Mouse (Mus musculus) megakaryocyte, embryonic 14.5 days (primary cell): Measurements from ENCODE around the gene Gm10354. TPM values are rescaled to one million over a fixed set of nuclear protein-coding genes. Genes with fewer than 3 reads are reported as not detected.
"Not testable (repeated sequence)": the region's sequence is repeated elsewhere in the genome, so short reads cannot be mapped to it uniquely, and the experiment has no call there.

ENCODE experiments used
- H3K27me3 ChIP-seq: replicated peaks from 2 replicates; pipeline ENCODE3; 2012; ENCODE audit warnings: inconsistent platforms
- H3K36me3 ChIP-seq: replicated peaks from 2 replicates; pipeline ENCODE3; 2012; ENCODE audit warnings: low read length, inconsistent platforms, mixed read lengths
- H3K4me1 ChIP-seq: 2 replicates; pipeline ENCODE4 v1.6.1; 2012; ENCODE audit warnings: inconsistent platforms
- H3K4me3 ChIP-seq: replicated peaks from 2 replicates; pipeline ENCODE3; 2012; ENCODE audit warnings: moderate library complexity, mild to moderate bottlenecking, inconsistent platforms
- H3K9me3 ChIP-seq: 2 replicates; pipeline ENCODE4 v1.6.1; 2012; ENCODE audit warnings: inconsistent platforms
- polyA plus RNA-seq: library from polyadenylated mRNA; stranded (reverse); fragments of >175 nt; gene quantifications from 2 replicates; pipeline ENCODE4 v1.2.3, GENCODE M21; 2012; ENCODE audit warnings: low replicate concordance; ENCODE audit not compliant: insufficient read depth

Gene Gm10354
- not detected in 2 replicates for polyA plus RNA-seq

- not testable (repeated sequence) for H3K4me3 ChIP-seq, H3K9me3 ChIP-seq, H3K36me3 ChIP-seq, H3K4me1 ChIP-seq, H3K27me3 ChIP-seq
Measured at GRCm38 (mm10) chr5:14978835-14979234, at the start of gene Gm10354. TSS of gene Gm10354 (minus strand) at chr5:14978935.

- not testable (repeated sequence) for H3K36me3 ChIP-seq, H3K9me3 ChIP-seq, H3K4me3 ChIP-seq, H3K4me1 ChIP-seq, H3K27me3 ChIP-seq
Measured at GRCm38 (mm10) chr5:15024316-15024715, 45.6 kb upstream of the Gm10354 start.

- not testable (repeated sequence) for H3K4me1 ChIP-seq, H3K36me3 ChIP-seq, H3K4me3 ChIP-seq, H3K9me3 ChIP-seq, H3K27me3 ChIP-seq
Measured at GRCm38 (mm10) chr5:15020067-15020466, 41.3 kb upstream of the Gm10354 start.

DNA sequence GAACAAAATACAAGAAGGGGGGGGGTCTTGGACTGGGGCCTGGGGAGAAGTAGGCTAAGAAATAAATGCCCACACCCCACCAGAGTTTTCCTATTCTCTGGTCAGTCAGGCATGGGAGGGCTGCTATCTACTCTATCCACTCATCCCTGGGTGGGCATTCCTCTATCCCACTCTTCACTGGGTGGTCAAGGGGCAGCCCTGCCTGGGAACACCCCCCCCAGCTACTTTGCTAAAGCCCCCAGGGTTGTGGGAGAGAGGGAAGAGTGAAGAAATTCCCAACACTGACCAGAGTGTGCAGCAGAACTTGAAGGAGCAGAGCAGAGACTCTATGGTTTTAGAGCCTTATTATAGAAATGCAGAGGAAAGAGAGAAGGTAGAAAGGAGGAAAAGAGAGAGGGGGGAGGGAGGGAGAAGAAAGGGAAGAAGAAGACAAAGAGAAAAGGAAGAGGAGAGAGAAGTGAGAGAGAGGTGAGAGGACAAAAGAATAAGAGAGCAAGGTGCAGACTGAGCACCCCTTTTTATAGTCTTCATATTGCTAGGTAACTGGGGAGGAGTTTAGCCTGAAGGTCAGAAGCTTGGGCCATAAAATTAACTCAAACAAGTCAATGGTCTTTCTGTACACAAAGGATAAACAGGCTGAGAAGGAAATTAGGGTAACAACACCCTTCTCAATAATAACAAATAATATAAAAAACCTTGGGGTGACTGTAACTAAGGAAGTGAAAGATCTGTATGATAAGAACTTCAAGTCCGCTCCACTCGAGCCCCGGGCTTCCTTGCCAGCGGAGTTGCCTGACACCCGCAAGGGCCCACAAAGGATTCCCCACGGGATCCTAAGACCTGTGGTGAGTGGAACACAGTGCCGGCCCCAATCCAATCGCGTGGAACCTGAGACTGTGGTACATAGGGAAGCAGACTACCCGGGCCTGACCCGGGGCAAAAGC lies 32.2 kb upstream of the Gm10354 start:
- H3K9me3 ChIP-seq, H3K4me1 ChIP-seq, H3K36me3 ChIP-seq: not testable (repeated sequence)

DNA sequence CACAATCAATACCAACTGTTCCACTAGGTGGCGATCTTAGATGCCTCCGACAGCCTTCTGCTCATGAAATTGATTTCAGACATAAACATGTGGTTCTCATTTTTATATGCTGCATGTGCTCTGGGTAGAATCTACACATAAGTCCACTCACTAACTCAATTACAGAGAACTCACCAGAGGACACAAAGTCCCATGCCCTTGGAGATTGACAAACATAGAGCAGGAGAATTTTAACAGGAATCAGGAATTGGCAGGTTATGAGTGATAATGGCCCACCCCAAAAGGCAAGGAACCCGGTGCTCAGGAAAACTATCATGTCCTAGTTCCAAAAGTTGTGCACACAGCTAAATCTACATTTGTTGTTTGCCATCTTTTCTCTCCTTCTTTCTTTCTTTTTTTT lies 28.2 kb upstream of the Gm10354 start:
- H3K9me3 ChIP-seq: peaks cover 14% of the 10 kb centered on the region
- H3K27me3 ChIP-seq, H3K4me3 ChIP-seq, H3K4me1 ChIP-seq, H3K36me3 ChIP-seq: not testable (repeated sequence)

More for the DNA sequence above, 32.2 kb upstream of the Gm10354 start:
- H3K4me3 ChIP-seq, H3K27me3 ChIP-seq: not testable (repeated sequence)

DNA sequence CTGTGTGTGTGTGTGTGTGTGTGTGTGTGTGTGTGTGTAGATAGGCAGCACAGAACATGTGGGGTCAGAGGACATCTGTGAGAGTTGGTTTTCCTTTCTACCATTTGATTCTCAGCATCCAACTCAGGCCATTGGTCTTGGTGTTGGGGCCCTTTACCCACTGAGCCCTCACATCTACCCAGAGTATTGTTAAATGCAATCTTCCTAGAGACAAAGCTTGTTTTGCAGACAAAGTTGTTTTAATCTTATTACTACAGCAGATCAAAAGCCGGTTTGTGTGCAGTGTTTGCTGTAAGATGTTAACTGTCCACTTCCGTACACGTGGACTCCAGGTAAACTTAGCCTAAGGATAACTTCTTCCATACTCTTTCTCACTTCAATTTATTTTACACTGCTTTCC lies 27.6 kb upstream of the Gm10354 start:
- H3K36me3 ChIP-seq, H3K4me1 ChIP-seq, H3K27me3 ChIP-seq, H3K4me3 ChIP-seq: not testable (repeated sequence)
- peaks cover 10% of the 10 kb centered on the region for H3K9me3 ChIP-seq

- not testable (repeated sequence) for H3K36me3 ChIP-seq, H3K9me3 ChIP-seq, H3K27me3 ChIP-seq, H3K4me1 ChIP-seq, H3K4me3 ChIP-seq
Measured at GRCm38 (mm10) chr5:15005584-15005983, 26.8 kb upstream of the Gm10354 start.

DNA sequence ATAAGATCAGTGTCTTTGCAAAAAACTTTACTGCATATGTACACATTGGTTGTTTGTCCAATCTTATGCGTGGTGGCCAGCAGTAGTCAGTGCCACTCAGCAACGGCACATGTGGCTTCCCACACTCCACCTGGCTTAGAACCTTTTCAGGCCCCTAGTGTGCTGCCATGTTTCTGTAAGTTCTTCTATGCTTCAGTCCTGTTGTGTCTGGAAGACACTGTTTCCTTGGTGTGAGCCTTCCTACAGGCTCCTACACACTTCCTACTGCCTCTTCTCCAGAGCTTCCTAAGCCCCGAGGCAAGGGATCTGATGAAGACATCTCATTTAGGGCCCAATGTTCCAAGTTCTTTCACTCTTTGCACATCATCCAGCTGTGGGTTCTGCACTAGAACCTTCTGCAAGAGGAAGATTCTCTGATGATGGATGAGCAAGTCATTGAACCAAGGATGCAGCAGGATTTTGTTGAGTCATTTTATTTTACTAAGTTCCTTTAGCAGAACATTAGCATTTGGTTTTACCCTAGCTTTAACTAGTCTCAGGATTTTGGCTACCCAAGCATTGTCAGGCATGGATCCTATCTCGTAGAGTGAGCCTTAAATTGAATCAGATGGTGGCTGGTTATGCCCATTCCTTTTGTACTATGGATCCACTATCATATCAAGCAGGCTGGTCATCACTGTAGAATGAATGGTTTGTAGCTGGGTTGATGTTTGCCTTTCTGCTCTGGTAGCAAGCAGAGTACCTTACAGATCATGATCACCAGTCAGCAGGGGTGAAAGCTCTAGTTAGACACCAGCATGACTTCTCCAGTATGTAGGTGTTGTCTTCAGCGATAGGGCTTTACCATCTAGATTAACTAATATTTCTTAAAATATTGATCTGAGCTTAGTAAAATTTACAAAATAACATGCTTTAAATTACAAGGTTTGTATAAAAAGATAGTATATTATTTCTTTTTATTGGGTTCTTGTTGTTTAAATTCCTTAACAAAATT lies 26.1 kb upstream of the Gm10354 start:
- not testable (repeated sequence) for H3K27me3 ChIP-seq, H3K9me3 ChIP-seq, H3K36me3 ChIP-seq, H3K4me3 ChIP-seq, H3K4me1 ChIP-seq

GRCm38 (mm10) chr5:14998077-14998476 lies 19.3 kb upstream of the Gm10354 start:
- not testable (repeated sequence) for H3K4me1 ChIP-seq, H3K27me3 ChIP-seq, H3K4me3 ChIP-seq, H3K36me3 ChIP-seq
- peaks cover 11% of the 10 kb centered on the region for H3K9me3 ChIP-seq

GRCm38 (mm10) chr5:14997556-14997955 lies 18.8 kb upstream of the Gm10354 start:
- H3K36me3 ChIP-seq, H3K27me3 ChIP-seq, H3K9me3 ChIP-seq: not testable (repeated sequence)

DNA sequence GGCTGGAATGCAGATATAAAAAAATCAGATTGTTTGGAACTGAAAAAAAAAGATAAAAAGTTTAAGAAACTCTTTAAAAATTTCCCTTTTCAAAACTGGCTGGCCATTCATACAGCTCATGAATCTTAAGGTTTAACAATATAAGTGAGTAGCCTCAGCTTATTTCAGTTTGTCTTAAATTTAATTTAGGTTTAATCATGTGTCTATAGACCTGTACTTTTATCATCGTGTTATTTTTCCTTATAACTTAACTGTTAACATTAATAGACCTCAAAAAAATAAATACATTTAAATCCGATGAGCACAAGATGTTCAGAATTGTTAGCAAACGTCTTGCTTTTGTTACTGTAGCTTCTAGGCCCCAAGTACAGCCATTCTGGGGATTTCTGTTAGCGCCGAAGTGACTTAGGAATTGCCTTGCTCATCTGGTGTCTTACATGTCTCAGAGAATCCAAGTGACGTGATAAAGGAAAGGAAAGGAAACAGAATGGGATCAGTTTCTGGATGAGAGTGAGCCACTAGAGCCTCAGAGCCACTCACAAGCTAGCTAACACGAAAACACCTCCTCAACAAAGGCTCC lies 18.0 kb upstream of the Gm10354 start:
- H3K27me3 ChIP-seq, H3K4me3 ChIP-seq, H3K9me3 ChIP-seq, H3K36me3 ChIP-seq, H3K4me1 ChIP-seq: not testable (repeated sequence)

More at GRCm38 (mm10) chr5:14997556-14997955, 18.8 kb upstream of the Gm10354 start:
- H3K4me3 ChIP-seq, H3K4me1 ChIP-seq: not testable (repeated sequence)

- not testable (repeated sequence) for H3K9me3 ChIP-seq, H3K27me3 ChIP-seq, H3K4me3 ChIP-seq, H3K36me3 ChIP-seq, H3K4me1 ChIP-seq
Measured at GRCm38 (mm10) chr5:14994124-14994523, 15.4 kb upstream of the Gm10354 start.

DNA sequence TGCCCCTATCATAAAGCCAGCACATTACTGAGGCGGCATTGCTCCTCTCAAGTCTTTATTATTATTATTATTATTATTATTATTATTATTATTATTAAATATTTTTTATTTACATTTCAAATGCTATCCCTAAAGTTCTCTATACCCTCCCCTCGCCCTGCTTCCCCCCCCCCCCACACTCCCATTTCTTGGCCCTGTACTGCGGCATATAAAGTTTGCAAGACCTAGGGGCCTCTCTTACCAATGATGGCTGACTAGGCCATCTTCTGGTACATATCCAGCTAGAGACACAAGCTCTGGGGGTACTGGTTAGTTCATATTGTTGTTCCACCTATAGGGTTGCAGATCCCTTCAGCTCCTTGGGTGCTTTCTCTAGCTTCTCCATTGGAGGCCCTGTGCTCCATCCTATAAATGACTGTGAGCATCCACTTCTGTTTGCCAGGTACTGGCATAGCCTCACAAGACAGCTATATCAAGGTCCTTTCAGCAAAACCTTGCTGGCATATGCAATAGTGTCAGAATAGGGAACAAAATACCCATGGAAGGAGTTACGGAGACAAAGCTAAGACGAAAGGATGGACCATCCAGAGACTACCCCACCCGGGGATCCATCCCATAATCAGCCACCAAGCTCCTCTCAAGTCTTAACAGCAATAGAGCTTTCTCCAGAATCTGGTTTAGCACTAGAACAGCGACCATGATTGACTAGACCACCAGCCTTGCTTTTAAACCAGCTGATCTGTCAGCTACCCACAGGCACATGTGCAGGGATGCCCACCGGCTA lies 11.8 kb upstream of the Gm10354 start:
- H3K27me3 ChIP-seq, H3K4me3 ChIP-seq, H3K9me3 ChIP-seq, H3K36me3 ChIP-seq, H3K4me1 ChIP-seq: not testable (repeated sequence)

GRCm38 (mm10) chr5:14986649-14987387 lies 8.1 kb upstream of the Gm10354 start:
- H3K36me3 ChIP-seq, H3K4me1 ChIP-seq, H3K9me3 ChIP-seq, H3K27me3 ChIP-seq, H3K4me3 ChIP-seq: not testable (repeated sequence)
